Mouse (Mus musculus) lung, postnatal 0 days (tissue): ENCODE data around the gene Adamts4. TPM values are rescaled to one million over a fixed set of nuclear protein-coding genes. Genes with fewer than 3 reads are reported as not detected.
"Not testable (repeated sequence)": the region's sequence is repeated elsewhere in the genome, so short reads cannot be mapped to it uniquely, and the experiment has no call there.

Experiments used
- ATAC-seq: fragments of 200-750 bp; cut with Nextera tagmentation; 2 replicates; pipeline ENCODE4 v1.8.0; 2017; ENCODE audit warnings: moderate library complexity
- DNase-seq: peaks from one replicate; pipeline ENCODE4 v3.0.0-alpha.2; 2016; ENCODE audit warnings: low spot score
- H3K27ac ChIP-seq: fragments of 300-500 bp; sonication (generic); 2 replicates; pipeline ENCODE4 v1.5.1; 2014; ENCODE audit warnings: antibody characterized with exemption, mild to moderate bottlenecking, low read length, mixed read lengths
- H3K27me3 ChIP-seq: fragments of 300-500 bp; sonication (generic); replicated peaks from 2 replicates; pipeline ENCODE4 v1.6.1; 2014; ENCODE audit warnings: low read length, mixed read lengths; ENCODE audit not compliant: insufficient read depth
- H3K36me3 ChIP-seq: fragments of 300-500 bp; sonication (generic); 2 replicates; pipeline ENCODE4 v1.6.1; 2014; ENCODE audit warnings: low read length, mixed read lengths; ENCODE audit not compliant: insufficient read depth
- H3K4me1 ChIP-seq: fragments of 300-500 bp; sonication (generic); 2 replicates; pipeline ENCODE4 v1.6.1; 2014; ENCODE audit warnings: antibody characterized with exemption, low read depth, low read length, mixed read lengths; ENCODE audit not compliant: insufficient read depth
- H3K4me2 ChIP-seq: fragments of 300-500 bp; sonication (generic); replicated peaks from 2 replicates; pipeline ENCODE4 v1.6.1; 2014; ENCODE audit warnings: low read depth, mild to moderate bottlenecking, low read length, moderate library complexity, mixed read lengths
- H3K4me3 ChIP-seq: fragments of 300-500 bp; sonication (generic); 2 replicates; pipeline ENCODE4 v1.5.1; 2014; ENCODE audit warnings: low read depth, low read length
- H3K9ac ChIP-seq: fragments of 300-500 bp; sonication (generic); replicated peaks from 2 replicates; pipeline ENCODE4 v1.6.1; 2014; ENCODE audit warnings: low read depth, mild to moderate bottlenecking
- H3K9me3 ChIP-seq: fragments of 300-500 bp; sonication (generic); 2 replicates; pipeline ENCODE4 v1.6.1; 2016; ENCODE audit warnings: low read length, mixed read lengths
- CTCF ChIP-seq: IDR thresholded peaks from 2 replicates; pipeline ENCODE4 v1.5.1; 2016; ENCODE audit warnings: antibody characterized with exemption, mild to moderate bottlenecking
- EP300 ChIP-seq: IDR thresholded peaks from 2 replicates; pipeline ENCODE4 v1.6.1; 2016; ENCODE audit warnings: antibody characterized with exemption, mild to moderate bottlenecking, control low read depth
- WGBS: fragments of 180-500 bp; shearing (Covaris S2); extraction: QIAGEN DNeasy Blood & Tissue Kit; methylation state at CpG from one replicate; pipeline ENCODE4 v1.1.7; 2014; 5-methylcytosine and 5-hydroxymethylcytosine counted together
- polyA plus RNA-seq: library from polyadenylated mRNA; unstranded; fragments of >200 nt; fragmentation: Nextera tagmentation; extraction: Ambion mirVana; gene quantifications from 2 replicates; pipeline ENCODE4 v1.2.1, GENCODE M21; 2015

The Adamts4 gene
- polyA plus RNA-seq, 1 experiment from 2014 or later, result 2.7 TPM

- peaks cover 5% of the 10 kb centered on the region; the same call in 1 of the 2 replicates for H3K4me1 ChIP-seq
- H3K9ac ChIP-seq, result peak overlapping the region; percentile 97; the same call in 1 of the 2 replicates
- H3K27ac ChIP-seq, result peak overlapping the region; percentile 96
- 11% methylated on average over 3 of the region's 3 CpGs for WGBS
- peak overlapping the region; percentile 63 for H3K4me2 ChIP-seq
- TF ChIP-seq CTCF (no peak), EP300 (no peak)
- no peaks in the 10 kb centered on the region for H3K36me3 ChIP-seq
- DNase-seq (no peak), ATAC-seq (peak; percentile 12; the same call in 1 of the 2 replicates)
- H3K27me3 ChIP-seq, result 0 out of 2 replicates have a peak, but pooled peaks cover 3% of the 10 kb centered on the region
- H3K4me3 ChIP-seq, result peak overlapping the region; percentile 83
- H3K9me3 ChIP-seq, result no peaks in the 10 kb centered on the region
These were observed 44.8 kb downstream of the Adamts4 start for GRCm38 (mm10) chr1:171295063-171295402.

DNA sequence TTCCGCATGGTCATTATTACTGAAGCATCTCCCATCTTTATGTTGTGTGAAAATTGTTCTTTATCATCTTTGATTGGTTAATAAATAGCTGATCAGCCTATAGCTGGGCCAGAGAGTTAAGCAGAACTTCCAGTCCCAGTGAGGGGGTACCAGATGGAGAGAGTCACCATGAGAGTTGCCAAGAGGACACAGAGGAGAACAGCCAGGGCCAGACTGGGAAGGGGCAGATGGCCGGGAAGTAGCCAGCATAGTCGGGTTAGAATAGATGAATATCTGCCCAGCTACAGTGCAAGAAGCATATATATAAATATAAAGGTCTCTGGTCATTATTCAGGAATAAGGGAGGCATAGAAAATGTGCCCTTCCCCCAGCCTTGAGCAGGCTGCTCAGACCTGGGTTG lies 48.0 kb downstream of the Adamts4 start:
- Histone ChIP-seq H3K9me3 (no peaks in the 10 kb centered on the region), H3K4me2 (no peak overlapping the region), H3K27me3 (0 out of 2 replicates have a peak, but pooled peaks cover 3% of the 10 kb centered on the region), H3K36me3 (no peaks in the 10 kb centered on the region), H3K4me3 (no peak overlapping the region), H3K9ac (no peak overlapping the region), H3K4me1 (peaks cover 5% of the 10 kb centered on the region; the same call in 1 of the 2 replicates), H3K27ac (no peak overlapping the region)
- DNase-seq, result no peak
- ATAC-seq, result no peak
- WGBS, result 51% methylated on average over 3 of the region's 3 CpGs
- TF ChIP-seq CTCF (no peak), EP300 (no peak)

DNA sequence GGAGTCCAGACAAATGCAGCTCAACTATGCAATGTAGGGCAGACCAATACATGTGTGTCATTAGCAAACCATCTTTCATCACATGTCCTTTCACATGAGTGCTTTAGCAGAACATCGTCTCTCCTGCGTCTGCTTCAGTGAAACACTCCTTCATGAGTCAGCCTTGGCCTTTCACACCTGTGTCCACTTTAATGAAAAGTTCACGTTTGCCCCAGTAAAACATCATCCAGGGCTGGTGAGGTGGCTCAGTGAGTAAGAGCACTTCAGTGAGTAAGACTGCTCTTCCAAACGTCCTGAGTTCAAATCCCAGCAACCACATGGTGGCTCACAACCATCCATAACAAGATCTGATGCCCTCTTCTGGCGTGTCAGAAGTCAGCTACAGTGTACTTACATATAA lies 55.9 kb downstream of the Adamts4 start:
- not testable (repeated sequence) for H3K27ac ChIP-seq, H3K36me3 ChIP-seq, H3K27me3 ChIP-seq, H3K4me3 ChIP-seq, H3K4me2 ChIP-seq, H3K9ac ChIP-seq, ATAC-seq, H3K9me3 ChIP-seq, H3K4me1 ChIP-seq
- 64% methylated on average over 5 of the region's 5 CpGs for WGBS
- DNase-seq, result peak; percentile 3

DNA sequence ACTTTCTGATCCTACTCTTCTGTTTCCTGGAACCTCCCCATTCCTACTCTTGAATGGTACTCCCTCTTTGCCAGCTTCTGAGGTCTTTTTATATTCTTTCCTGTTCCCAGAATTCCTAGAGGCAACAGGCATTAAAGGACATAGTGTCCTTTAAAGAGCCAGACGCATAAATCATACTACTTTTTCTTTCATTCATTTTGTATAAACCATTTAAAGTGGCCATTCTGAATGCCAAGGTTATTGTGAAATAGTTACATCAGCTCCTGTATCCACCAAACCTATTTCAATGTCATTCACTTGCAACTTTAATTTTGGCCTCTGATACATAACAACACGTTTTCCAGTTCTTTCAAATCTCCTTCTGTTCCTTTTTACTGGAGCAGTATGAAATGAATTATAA lies 59.1 kb downstream of the Adamts4 start:
- Histone ChIP-seq H3K9me3 (no peaks in the 10 kb centered on the region), H3K36me3 (no peaks in the 10 kb centered on the region), H3K27ac (no peak overlapping the region), H3K4me2 (no peak overlapping the region), H3K4me1 (no peaks in the 10 kb centered on the region), H3K9ac (no peak overlapping the region), H3K27me3 (no peaks in the 10 kb centered on the region), H3K4me3 (no peak overlapping the region)
- TF ChIP-seq EP300, result 0 out of 2 replicates have a peak, but pooled peaks have one; percentile 27
- TF ChIP-seq CTCF, result no peak
- 48% methylated on average over 2 of the region's 2 CpGs for WGBS
- no peak for ATAC-seq
- peak; percentile 69 for DNase-seq

Other genes with a start within 250 kb of the Adamts4 start
- gene Fcgr4, start 231.5 kb upstream of the Adamts4 start, polyA plus RNA-seq, result 3.3 and 4.0 TPM in 2 replicates
- gene Fcgr3, start 185.5 kb upstream of the Adamts4 start, polyA plus RNA-seq, result 29.3 and 37.4 TPM in 2 replicates
- 32.2 and 33.2 TPM in 2 replicates for gene Cfap126, start 136.5 kb upstream of the Adamts4 start, polyA plus RNA-seq
- gene Sdhc, start 99.8 kb upstream of the Adamts4 start, polyA plus RNA-seq, result 145 and 157 TPM in 2 replicates
- gene Mpz, start 99.7 kb upstream of the Adamts4 start, polyA plus RNA-seq, result 0.62 and 0.73 TPM in 2 replicates
- gene Pcp4l1, start 54.2 kb upstream of the Adamts4 start, polyA plus RNA-seq, result 3.3 and 4.4 TPM in 2 replicates
- gene Nr1i3, start 36.5 kb upstream of the Adamts4 start, polyA plus RNA-seq, result 0.07 and 0.08 TPM in 2 replicates
- 14.9 and 17.1 TPM in 2 replicates for gene Tomm40l, start 27.9 kb upstream of the Adamts4 start, polyA plus RNA-seq
- gene Apoa2, start 25.4 kb upstream of the Adamts4 start, polyA plus RNA-seq, result 2.3 and 5.5 TPM in 2 replicates
- 121 and 130 TPM in 2 replicates for gene Fcer1g, start 16.1 kb upstream of the Adamts4 start, polyA plus RNA-seq
- 172 and 188 TPM in 2 replicates for gene Ndufs2, start 967 bp downstream of the Adamts4 start, polyA plus RNA-seq
- gene B4galt3, start 19.9 kb downstream of the Adamts4 start, polyA plus RNA-seq, result 68.4 and 77.0 TPM in 2 replicates
- 28.4 and 30.6 TPM in 2 replicates for gene Ppox, start 30.8 kb downstream of the Adamts4 start, polyA plus RNA-seq
- gene Usp21, start 37.6 kb downstream of the Adamts4 start, polyA plus RNA-seq, result 38.3 and 40.9 TPM in 2 replicates
- 95.4 and 100 TPM in 2 replicates for gene Ufc1, start 44.6 kb downstream of the Adamts4 start, polyA plus RNA-seq
- gene Dedd, start 78.7 kb downstream of the Adamts4 start, polyA plus RNA-seq, result 43.0 and 44.4 TPM in 2 replicates
- gene Nit1, start 95.2 kb downstream of the Adamts4 start, polyA plus RNA-seq, result 39.9 and 45.5 TPM in 2 replicates
- 64.1 and 72.7 TPM in 2 replicates for gene Pfdn2, start 95.2 kb downstream of the Adamts4 start, polyA plus RNA-seq
- 4.0 and 4.5 TPM in 2 replicates for gene Klhdc9, start 110.4 kb downstream of the Adamts4 start, polyA plus RNA-seq
- 10.1 and 10.2 TPM in 2 replicates for gene Nectin4, start 119.7 kb downstream of the Adamts4 start, polyA plus RNA-seq
- 3.5 and 4.1 TPM in 2 replicates for gene Arhgap30, start 138.5 kb downstream of the Adamts4 start, polyA plus RNA-seq
- 66.4 and 67.7 TPM in 2 replicates for gene Usf1, start 160.9 kb downstream of the Adamts4 start, polyA plus RNA-seq
- gene Tstd1, start 168.5 kb downstream of the Adamts4 start, polyA plus RNA-seq, result 7.1 and 7.8 TPM in 2 replicates
- 177 and 239 TPM in 2 replicates for gene F11r, start 187.1 kb downstream of the Adamts4 start, polyA plus RNA-seq